Mouse (Mus musculus) gastrocnemius, adult 18-20 months (tissue): Measurements from ENCODE around the gene Mia. TPM values are rescaled to one million over a fixed set of nuclear protein-coding genes. Genes with fewer than 3 reads are reported as not detected.
A peak's percentile ranks its signal among the peaks of the same experiment; 100 is the strongest.

ENCODE experiments used
- DNase-seq: peaks from one replicate; pipeline ENCODE4 v3.0.0; 2021; ENCODE audit warnings: low spot score
- microRNA-seq: library from miRNA; unstranded; fragments of <30 nt; microRNA quantifications from one replicate; pipeline ENCODE4 v1.2.0, GENCODE M21; 2021
- total RNA-seq, 2 experiments: library from RNA; stranded (reverse); gene quantifications; 2 replicates each; pipeline ENCODE4 v1.2.3; 2021

Gene Mia
- total RNA-seq, 2 experiments from 2014 or later: not detected

GRCm38 (mm10) chr7:27161744-27162143 is 19.2 kb downstream of the Mia start:
- peak; percentile 26 for DNase-seq

GRCm38 (mm10) chr7:27160921-27161320 is 20.0 kb downstream of the Mia start:
- DNase-seq: no peak

DNA sequence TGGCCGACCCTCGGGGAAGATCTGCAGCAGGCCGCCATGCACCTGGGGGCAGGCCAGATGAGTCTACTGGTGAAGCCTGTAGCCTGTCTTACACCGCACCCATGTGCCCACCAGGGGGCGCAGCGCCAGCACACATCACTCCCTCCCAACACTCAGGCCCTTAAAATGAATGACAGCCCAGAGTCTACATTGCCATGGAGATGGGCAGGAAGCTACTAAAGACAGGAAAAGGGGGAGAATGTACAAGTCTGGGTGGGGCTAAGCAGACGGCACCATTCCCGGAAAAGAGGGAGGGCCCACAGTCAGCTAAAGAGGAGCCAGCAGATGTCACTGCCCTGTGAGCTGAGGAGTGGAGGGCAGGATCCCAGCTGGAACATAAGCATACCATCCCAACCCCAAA is 21.1 kb downstream of the Mia start:
- DNase-seq: peak; percentile 85

GRCm38 (mm10) chr7:27159256-27159655 is 21.7 kb downstream of the Mia start:
- no peak for DNase-seq

DNA sequence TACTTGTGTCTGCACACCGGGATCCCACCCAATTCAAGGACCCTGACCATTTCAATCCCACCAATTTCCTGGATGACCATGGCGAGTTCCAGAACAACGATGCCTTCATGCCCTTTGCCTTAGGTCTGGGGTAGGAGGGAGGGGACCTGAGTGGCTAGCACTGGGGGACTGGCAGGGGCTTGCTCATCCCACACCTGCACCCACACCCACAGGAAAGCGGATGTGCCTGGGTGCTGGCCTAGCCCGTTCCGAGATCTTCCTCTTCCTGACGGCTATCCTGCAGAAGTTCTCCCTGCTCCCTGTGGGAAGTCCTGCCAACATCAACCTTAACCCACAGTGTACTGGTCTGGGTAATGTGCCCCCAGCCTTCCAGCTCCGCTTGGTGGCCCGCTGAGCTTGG is 22.8 kb downstream of the Mia start:
- DNase-seq: no peak

DNA sequence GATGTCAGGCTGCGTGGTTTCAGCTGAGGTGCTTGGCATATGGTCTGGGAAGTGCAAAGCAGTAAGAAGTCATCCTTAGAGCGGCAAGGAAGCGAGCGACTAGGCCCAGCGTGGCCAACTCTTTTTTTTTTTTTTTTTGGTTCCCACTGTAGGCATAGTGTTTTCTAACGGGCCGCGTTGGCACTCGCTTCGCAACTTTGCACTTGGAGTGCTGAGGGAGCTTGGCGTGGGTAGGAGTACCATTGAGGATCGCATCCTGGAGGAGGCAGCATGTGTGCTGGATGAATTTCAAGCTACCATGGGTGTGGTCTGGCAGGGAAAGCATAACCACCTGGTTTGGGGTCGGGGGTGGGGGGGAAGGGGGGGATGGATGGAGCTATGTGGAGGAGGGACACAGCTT is 25.0 kb downstream of the Mia start:
- DNase-seq: no peak

GRCm38 (mm10) chr7:27153205-27153764 is 27.7 kb downstream of the Mia start, which contains the start of gene Cyp2t4:
Gene Cyp2t4, plus strand, starts transcription at chr7:27153714.
- DNase-seq: peak; percentile 55

GRCm38 (mm10) chr7:27136410-27136996 is 44.5 kb downstream of the Mia start:
- DNase-seq: no peak

DNA sequence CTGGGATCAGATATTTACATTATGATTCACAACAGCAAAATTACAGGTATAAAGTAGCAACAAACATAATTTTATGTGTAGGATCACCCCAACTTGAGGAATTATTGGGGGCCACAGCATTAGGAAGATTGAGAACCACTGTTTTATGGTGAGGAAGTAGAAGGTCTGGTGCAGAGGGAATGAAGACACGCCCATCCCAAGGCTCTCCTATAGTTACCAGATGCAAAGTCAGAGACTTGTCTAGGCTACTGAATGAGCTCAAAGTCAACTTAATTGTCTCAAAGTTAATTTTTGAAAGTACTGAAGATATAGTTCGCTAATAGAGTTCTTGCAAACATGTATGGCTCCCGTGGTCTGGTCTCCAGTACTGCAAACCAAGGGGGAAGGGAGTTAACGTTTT is 47.2 kb downstream of the Mia start:
- DNase-seq: no peak

DNA sequence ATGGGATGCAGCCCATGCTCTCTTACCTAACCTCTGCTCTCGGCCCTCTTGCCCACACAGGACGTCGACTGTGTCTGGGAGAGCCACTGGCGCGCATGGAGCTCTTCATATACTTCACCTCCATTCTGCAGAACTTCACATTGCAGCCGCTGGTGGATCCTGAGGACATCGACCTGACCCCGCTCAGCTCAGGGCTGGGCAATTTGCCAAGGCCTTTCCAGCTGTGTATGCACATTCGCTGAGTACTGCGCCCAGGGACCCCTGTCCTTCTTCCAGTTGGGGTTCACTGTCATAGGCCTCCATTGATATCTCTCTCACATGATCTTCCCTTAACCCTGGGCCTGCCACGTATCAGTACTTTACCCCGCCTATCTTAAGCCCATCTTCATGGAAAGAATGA is 47.8 kb downstream of the Mia start:
- no peak for DNase-seq

DNA sequence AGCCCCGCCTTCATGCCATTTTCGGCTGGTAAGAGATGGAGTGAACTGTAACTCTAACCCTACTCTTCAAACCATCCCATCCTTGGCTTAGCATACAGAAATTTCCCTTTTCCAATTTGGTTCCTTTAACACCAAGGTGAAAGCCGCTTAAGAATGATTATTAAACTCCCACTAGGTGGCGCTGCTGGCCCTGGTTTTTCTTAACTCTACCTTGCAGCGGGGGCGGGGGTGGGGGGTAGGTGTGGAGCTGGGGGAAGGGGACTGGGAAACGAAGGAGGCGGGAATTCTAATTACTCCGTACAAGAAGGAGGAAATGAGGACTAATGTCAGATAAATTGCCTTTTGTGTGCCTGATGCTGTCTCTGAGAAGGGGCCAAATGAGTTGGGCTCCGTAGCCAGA is 48.4 kb downstream of the Mia start:
- peak; percentile 55 for DNase-seq

DNA sequence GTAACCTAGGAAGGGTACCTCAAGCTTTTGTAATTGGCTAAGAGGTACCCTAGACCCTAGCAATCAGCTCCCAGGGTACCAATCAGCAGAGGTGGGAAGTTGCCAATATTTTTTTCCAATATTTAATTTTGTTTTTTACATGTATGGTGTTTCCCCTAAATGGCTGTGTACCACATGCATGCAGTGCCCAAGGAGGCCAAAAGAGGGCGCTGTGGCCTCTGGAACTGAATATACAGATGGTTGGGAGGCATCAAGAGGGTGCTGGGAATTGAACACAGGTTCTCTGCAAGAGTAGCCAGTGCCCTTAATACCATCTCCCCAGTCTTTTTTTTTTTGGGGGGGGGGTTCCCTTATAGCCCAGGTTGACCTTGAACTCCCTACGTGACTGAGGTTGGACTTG is 49.6 kb downstream of the Mia start:
- no peak for DNase-seq

- DNase-seq: no peak
These were observed 50.2 kb downstream of the Mia start for GRCm38 (mm10) chr7:27130521-27131370.

DNA sequence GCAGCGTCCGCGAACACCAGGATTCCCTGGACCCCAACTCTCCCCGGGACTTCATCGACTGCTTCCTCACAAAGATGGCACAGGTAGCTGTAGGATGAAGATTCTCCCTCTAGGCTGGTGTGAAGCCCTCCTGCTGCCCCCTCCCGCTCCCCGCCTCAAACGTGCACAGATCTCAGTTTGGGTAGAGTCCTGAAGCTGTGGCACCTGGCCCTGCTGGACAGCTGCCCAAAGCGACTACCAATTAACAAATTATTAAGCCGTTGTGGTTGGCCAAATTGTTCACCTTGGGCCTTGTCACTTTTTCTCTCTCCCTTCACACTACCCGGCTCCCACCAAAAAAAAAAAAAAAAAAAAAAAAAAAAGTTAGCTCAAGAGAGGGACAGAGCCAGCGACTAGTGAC is 51.1 kb downstream of the Mia start:
- no peak for DNase-seq

Small RNAs within 50 kb of the gene (microRNA-seq; reads per million reads assigned to microRNA genes)
- gene Mir1191: 1.7 reads per million
- gene Mir3101: not detected

Other genes starting within 250 kb of the Mia start
- gene Cyp2a22, start 241.8 kb downstream of the Mia start, total RNA-seq: not detected
- gene Cyp2a12, start 152.1 kb downstream of the Mia start, total RNA-seq: under 1 TPM; 0.09 to 0.26 TPM
- 1 to 10 TPM; 1.5 to 1.9 TPM for gene Cyp2f2, start 61.2 kb downstream of the Mia start, total RNA-seq
- not detected for gene Cyp2t4, start 27.4 kb downstream of the Mia start, total RNA-seq
- 100 to 1,000 TPM; 107 to 108 TPM for gene Egln2, start 14.4 kb downstream of the Mia start, total RNA-seq
- 1 to 10 TPM; 6.0 to 6.1 TPM for gene Rab4b, start 2.3 kb downstream of the Mia start, total RNA-seq
- under 1 TPM in 1 of 2 experiments, not detected in 1; 0.21 TPM for gene Gm21983, start 71 bp downstream of the Mia start, total RNA-seq
- 10 to 100 TPM; 14.3 to 14.6 TPM for gene BC024978, start 14.6 kb upstream of the Mia start, total RNA-seq
- 10 to 100 TPM; 27.5 to 33.0 TPM for gene Snrpa, start 15.1 kb upstream of the Mia start, total RNA-seq
- gene Itpkc, start 47.5 kb upstream of the Mia start, total RNA-seq: 1 to 10 TPM; 3.8 to 4.2 TPM
- gene Coq8b, start 51.9 kb upstream of the Mia start, total RNA-seq: 1 to 10 TPM; 2.6 to 2.9 TPM
- 1 to 10 TPM; 2.2 to 2.8 TPM for gene Numbl, start 77.3 kb upstream of the Mia start, total RNA-seq
- gene Ltbp4, start 156.5 kb upstream of the Mia start, total RNA-seq: 10 to 100 TPM; 55.8 to 66.9 TPM
- 1 to 10 TPM; 2.2 to 3.0 TPM for gene Shkbp1, start 174.9 kb upstream of the Mia start, total RNA-seq
- under 1 TPM in 1 of 2 experiments, not detected in 1; 0.57 TPM for gene Gm20479, start 176.3 kb upstream of the Mia start, total RNA-seq